Mouse (Mus musculus) hindbrain, embryonic 13.5 days (tissue): ENCODE data around the gene Myo5c. TPM values are rescaled to one million over a fixed set of nuclear protein-coding genes. Genes with fewer than 3 reads are reported as not detected.
A peak's percentile ranks its signal among the peaks of the same experiment; 100 is the strongest.

ENCODE experiments used
- ATAC-seq: fragments of 200-750 bp; cut with Nextera tagmentation; 2 replicates; pipeline ENCODE4 v1.8.0; 2017; ENCODE audit warnings: moderate TSS enrichment; ENCODE audit not compliant: low FRiP score
- H3K27ac ChIP-seq: fragments of 300-500 bp; sonication (generic); 2 replicates; pipeline ENCODE4 v1.5.1; 2015; ENCODE audit warnings: inconsistent platforms, mild to moderate bottlenecking, moderate library complexity
- H3K27me3 ChIP-seq: fragments of 300-500 bp; sonication (generic); 2 replicates; pipeline ENCODE4 v1.6.1; 2015; ENCODE audit warnings: mild to moderate bottlenecking, inconsistent platforms
- H3K36me3 ChIP-seq: fragments of 300-500 bp; sonication (generic); 2 replicates; pipeline ENCODE4 v1.6.1; 2015; ENCODE audit warnings: mild to moderate bottlenecking, inconsistent platforms
- H3K4me1 ChIP-seq: fragments of 300-500 bp; sonication (generic); replicated peaks from 2 replicates; pipeline ENCODE4 v1.6.1; 2015; ENCODE audit warnings: inconsistent platforms
- H3K4me2 ChIP-seq: fragments of 300-500 bp; sonication (generic); 2 replicates; pipeline ENCODE4 v1.6.1; 2015; ENCODE audit warnings: inconsistent platforms, mild to moderate bottlenecking, moderate library complexity
- H3K4me3 ChIP-seq: fragments of 300-500 bp; sonication (generic); 2 replicates; pipeline ENCODE4 v1.5.1; 2015; ENCODE audit warnings: mild to moderate bottlenecking, inconsistent platforms
- H3K9ac ChIP-seq: fragments of 300-500 bp; sonication (generic); 2 replicates; pipeline ENCODE4 v1.6.1; 2015; ENCODE audit warnings: mild to moderate bottlenecking, inconsistent platforms
- H3K9me3 ChIP-seq: fragments of 300-500 bp; sonication (generic); 2 replicates; pipeline ENCODE4 v1.6.1; 2016; ENCODE audit warnings: inconsistent platforms
- WGBS: fragments of 180-500 bp; shearing (Covaris S2); methylation state at CpG from one replicate; pipeline ENCODE4 v1.1.7; 2015; 5-methylcytosine and 5-hydroxymethylcytosine counted together
- polyA plus RNA-seq: library from polyadenylated mRNA; unstranded; fragments of >200 nt; fragmentation: Nextera tagmentation; extraction: Ambion mirVana; gene quantifications from 2 replicates; pipeline ENCODE4 v1.2.1, GENCODE M21; 2015

The Myo5c gene
- polyA plus RNA-seq, 1 experiment from 2014 or later, result 0.42 TPM

DNA sequence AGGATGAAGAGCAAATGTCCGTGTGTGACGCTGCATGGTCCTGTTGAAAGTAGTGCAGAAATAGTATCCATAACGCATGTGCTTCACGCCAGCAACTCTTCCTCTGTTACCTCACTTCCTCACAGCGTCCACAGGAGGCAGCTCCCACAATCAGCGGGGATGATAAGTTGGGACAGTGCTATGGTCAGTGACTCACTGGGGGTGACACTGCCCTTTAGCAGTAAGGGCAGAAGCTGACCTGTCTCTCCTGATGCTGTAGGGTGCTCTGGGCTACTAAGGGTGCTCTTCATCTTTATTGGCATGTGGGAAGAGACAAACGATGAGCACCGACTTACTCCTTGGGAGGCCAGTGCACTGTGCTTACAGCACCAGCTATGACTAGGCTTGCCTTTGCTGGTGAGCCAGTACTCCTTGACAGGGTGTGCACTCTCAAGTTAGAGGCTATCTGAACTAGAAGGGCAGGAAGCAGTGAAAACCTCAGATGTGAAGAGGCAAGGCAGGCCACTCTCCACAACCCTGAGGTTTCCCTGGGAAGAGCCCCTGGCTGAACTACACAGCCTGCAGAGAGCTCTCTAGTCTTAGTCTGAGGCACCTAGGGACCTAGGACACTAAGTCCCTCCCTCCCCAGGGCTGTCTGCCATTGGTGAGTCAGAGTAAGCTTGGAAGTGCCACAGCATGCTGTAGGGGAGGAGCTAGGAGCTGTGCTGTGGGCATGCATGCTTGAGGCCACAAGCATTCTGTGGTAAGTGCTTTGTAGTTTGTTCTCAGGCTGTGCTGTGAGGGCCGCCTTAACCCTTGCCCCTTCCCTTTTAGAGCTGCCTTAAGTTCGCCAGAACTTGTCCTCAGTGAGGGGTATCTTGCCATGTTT lies 10.2 kb upstream of the Myo5c start:
- peaks cover 31% of the 10 kb centered on the region for H3K36me3 ChIP-seq
- H3K9me3 ChIP-seq, result no peaks in the 10 kb centered on the region
- no peak overlapping the region for H3K27ac ChIP-seq
- H3K4me3 ChIP-seq, result no peak overlapping the region
- H3K4me2 ChIP-seq, result no peak overlapping the region
- H3K9ac ChIP-seq, result no peak overlapping the region
- ATAC-seq, result 0 out of 2 replicates have a peak, but pooled peaks have one; percentile 43
- 73% methylated on average over 10 of the region's 10 CpGs for WGBS
- no peaks in the 10 kb centered on the region for H3K27me3 ChIP-seq
- H3K4me1 ChIP-seq, result no peaks in the 10 kb centered on the region

DNA sequence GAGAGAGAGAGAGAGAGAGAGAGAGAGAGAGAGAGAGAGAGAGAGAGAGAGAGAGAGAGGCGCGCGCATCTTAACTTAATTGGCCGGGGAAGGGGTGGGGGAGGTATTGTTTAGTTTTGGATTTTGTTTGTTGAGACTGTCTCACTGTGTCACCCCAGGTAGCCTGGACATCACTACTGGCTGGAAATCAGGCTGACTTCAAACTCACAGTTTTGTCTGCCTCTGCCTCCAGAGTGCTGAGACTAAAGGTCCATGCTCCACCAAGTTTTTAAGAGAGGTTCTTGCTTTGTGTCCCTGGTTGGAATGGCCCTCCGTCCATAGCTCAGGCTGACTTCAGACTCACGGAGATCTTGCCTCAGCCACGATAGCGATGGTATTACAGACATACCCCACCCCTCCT lies 1.0 kb downstream of the Myo5c start:
- ATAC-seq, result no peak
- Histone ChIP-seq H3K4me3 (no peak overlapping the region), H3K36me3 (no peaks in the 10 kb centered on the region), H3K9ac (no peak overlapping the region), H3K4me1 (peaks cover 10% of the 10 kb centered on the region), H3K27ac (no peak overlapping the region), H3K4me2 (no peak overlapping the region), H3K27me3 (peaks cover 47% of the 10 kb centered on the region), H3K9me3 (no peaks in the 10 kb centered on the region)
- WGBS, result 21% methylated on average over 7 of the region's 8 CpGs

DNA sequence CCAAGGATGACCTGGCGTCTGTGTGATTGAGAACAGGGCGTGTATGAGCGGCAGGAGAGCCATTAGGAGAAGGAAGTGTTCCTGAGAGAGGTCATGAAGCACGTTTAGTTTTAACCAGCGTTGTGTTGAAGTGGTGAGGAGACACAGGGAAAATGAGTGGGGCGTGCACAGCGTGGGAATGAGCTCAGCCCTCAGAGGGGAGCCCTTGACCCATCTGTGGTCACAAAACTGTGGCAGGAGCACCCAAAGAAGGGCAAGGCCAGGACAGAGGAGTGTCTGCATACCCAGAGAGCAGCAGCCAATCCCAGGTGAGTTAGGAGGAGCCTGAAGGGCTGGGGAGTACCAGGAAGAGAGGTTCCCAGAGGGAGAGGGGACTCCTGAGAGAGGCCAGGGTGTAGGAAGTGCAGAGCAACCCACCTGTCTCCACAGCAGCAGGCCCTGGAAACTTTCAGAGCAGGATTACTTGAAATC lies 2.5 kb downstream of the Myo5c start:
- 31% methylated on average over 7 of the region's 7 CpGs for WGBS

DNA sequence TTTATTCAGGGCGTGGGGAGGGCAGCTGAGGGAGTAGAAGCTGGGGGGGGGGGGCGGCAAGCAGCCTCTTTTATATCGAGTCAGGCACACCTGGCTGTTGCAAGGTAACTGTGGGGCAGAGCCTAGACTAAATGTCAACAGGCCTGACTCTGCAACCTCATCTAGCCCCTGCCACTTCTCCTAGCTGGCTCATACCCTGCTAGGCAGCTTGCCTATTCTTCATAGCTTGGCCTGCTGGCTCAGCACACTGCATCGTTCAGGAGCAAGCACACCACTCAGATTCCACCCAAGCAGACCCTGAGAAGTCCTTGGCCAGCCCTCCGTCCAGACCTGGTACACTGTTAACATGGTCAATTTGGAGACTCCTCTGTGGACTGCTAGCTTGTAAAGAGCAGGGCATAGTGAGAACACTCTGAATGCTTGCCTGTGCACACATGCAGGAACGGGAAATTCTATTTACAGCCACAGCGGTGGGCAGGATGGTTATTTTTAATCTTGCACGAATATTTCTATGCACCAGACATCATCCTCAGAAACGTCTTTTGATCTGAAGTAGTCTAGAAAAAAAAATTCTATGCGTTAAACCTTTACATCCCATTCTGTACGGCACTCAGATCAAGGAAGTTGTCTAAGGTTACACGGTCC lies 3.3 kb downstream of the Myo5c start:
- H3K27ac ChIP-seq, result no peak overlapping the region
- H3K9me3 ChIP-seq, result no peaks in the 10 kb centered on the region
- peaks cover 47% of the 10 kb centered on the region for H3K27me3 ChIP-seq
- ATAC-seq, result no peak
- H3K4me1 ChIP-seq, result peaks cover 10% of the 10 kb centered on the region
- no peak overlapping the region for H3K4me3 ChIP-seq
- H3K9ac ChIP-seq, result no peak overlapping the region
- H3K4me2 ChIP-seq, result no peak overlapping the region
- H3K36me3 ChIP-seq, result no peaks in the 10 kb centered on the region
- WGBS, result 75% methylated on average over 12 of the region's 12 CpGs

More for the DNA sequence above, 2.5 kb downstream of the Myo5c start:
- ATAC-seq, result no peak
- no peaks in the 10 kb centered on the region for H3K9me3 ChIP-seq
- no peak overlapping the region for H3K27ac ChIP-seq
- no peak overlapping the region for H3K4me3 ChIP-seq
- H3K9ac ChIP-seq, result no peak overlapping the region
- H3K4me2 ChIP-seq, result no peak overlapping the region
- H3K4me1 ChIP-seq, result peaks cover 10% of the 10 kb centered on the region
- H3K36me3 ChIP-seq, result no peaks in the 10 kb centered on the region
- peaks cover 47% of the 10 kb centered on the region for H3K27me3 ChIP-seq

DNA sequence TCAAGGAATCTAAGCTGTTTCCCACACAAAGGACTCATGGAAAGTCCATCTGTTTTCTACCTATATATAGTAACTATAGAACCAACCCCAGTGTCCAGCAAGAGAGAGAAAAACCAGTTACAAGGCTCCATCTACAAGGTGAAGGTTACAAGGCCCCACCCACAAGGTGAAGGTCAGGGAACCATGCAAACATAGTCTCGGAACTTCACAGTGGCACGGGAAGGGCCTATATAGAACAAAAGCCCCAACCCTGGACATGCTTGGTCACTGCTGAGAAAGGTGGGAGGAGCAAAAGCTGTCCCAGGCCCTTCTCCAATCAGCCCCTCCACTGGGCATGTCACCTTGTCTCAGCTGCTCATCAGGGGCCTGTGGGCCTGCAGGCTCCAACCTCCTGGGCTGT lies 3.9 kb downstream of the Myo5c start:
- no peak overlapping the region for H3K9ac ChIP-seq
- H3K4me3 ChIP-seq, result no peak overlapping the region
- H3K4me1 ChIP-seq, result peaks cover 10% of the 10 kb centered on the region
- H3K9me3 ChIP-seq, result no peaks in the 10 kb centered on the region
- H3K27me3 ChIP-seq, result peaks cover 45% of the 10 kb centered on the region
- no peak overlapping the region for H3K27ac ChIP-seq
- 50% methylated on average over 2 of the region's 2 CpGs for WGBS
- ATAC-seq, result no peak
- H3K4me2 ChIP-seq, result no peak overlapping the region
- no peaks in the 10 kb centered on the region for H3K36me3 ChIP-seq

DNA sequence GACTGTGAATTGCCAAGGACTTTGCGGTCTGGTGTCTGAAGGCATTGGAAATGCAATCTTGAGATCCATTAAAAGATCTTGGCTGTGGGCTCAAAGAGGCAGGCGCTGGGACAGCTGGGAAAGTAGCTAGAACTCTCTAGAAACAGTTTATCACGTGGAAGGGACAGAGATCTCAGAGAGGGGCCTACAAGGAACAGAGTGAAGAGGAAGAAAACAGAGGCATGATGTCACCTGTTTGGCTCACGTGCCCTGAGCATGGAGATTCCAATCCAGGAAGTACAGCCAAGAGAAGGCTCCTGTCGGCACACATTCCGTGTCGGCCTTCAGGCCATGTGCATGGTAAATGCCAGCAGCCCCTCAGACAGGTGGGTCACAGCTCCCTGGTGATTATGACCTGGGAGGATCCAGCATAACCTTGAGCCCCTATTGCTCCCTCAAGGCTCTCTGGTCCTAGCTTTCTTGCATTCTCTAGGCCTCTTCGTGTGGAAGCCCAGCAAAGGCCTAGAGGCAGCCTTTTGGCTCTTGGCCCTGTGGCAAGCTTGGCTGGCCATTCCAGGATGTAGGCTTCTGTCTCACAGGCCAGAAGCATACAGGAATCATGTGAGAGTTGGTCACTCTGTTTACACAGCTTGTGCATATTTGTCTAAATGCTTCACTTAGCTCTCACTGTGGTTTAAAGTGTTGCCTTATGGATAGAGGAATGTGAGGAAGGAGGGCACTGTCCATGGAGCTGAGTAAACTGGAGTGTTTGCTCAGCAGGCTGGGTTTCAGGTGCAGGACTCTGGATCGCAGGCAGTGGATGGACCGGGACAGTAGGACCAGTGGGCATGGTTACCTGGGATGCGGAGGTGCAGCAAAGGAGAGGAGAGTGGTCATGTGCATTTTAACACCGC lies 4.8 kb downstream of the Myo5c start:
- Histone ChIP-seq H3K4me2 (no peak overlapping the region), H3K9ac (no peak overlapping the region), H3K27me3 (peaks cover 35% of the 10 kb centered on the region), H3K4me1 (peaks cover 8% of the 10 kb centered on the region), H3K9me3 (no peaks in the 10 kb centered on the region), H3K27ac (no peak overlapping the region), H3K36me3 (no peaks in the 10 kb centered on the region), H3K4me3 (no peak overlapping the region)
- ATAC-seq, result no peak
- 89% methylated on average over 12 of the region's 12 CpGs for WGBS

DNA sequence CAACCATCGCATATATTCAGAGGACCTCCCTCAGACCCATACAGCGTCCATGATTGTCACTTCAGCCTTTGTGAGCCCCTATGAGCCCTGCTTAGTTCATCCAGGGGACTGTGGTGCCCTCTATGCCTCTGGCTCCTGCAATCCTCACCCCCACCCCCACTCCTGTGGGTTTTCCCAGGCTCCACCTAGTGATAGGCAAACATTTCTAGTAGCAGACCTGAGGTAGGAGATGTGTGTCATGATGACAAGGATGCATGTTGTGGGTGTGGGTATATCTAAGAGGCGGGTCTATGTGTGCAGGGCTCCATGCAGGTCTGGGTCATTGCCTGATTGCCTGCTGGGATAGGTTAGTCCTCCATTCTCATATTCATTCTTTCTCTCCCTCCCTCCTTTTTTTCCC lies 6.4 kb downstream of the Myo5c start:
- ATAC-seq, result no peak
- 86% methylated on average over 3 of the region's 3 CpGs for WGBS

DNA sequence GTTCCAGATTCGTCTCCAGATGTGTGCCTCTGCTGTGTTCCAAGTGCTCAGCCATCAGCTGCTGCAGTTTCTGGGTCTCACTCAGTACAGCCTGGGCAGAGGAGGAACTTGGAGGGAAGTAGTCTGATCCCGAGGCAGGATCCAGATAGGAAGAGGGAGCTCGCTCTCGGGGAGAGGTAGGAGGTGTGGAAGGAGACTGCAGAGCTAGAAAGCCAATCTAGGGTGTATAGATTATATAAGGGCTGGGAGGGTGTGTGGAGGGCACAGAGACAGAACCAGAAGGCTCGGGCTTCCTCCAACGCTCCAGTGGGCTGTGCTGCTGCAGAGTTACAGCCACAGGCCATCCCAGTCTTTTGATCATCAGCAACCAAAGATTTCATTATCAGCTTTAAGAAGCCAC lies 11.2 kb downstream of the Myo5c start:
- no peak overlapping the region for H3K9ac ChIP-seq
- H3K9me3 ChIP-seq, result no peaks in the 10 kb centered on the region
- WGBS, result 90% methylated on average over 6 of the region's 6 CpGs
- H3K27ac ChIP-seq, result no peak overlapping the region
- no peak overlapping the region for H3K4me3 ChIP-seq
- H3K27me3 ChIP-seq, result no peaks in the 10 kb centered on the region
- H3K4me2 ChIP-seq, result no peak overlapping the region
- no peak for ATAC-seq
- peaks cover 12% of the 10 kb centered on the region; the same call in 1 of the 2 replicates for H3K4me1 ChIP-seq
- no peaks in the 10 kb centered on the region for H3K36me3 ChIP-seq

More for the DNA sequence above, 6.4 kb downstream of the Myo5c start:
- Histone ChIP-seq H3K27ac (no peak overlapping the region), H3K4me1 (0 out of 2 replicates have a peak, but pooled peaks cover 1% of the 10 kb centered on the region), H3K36me3 (no peaks in the 10 kb centered on the region), H3K4me3 (no peak overlapping the region), H3K9me3 (no peaks in the 10 kb centered on the region), H3K4me2 (no peak overlapping the region), H3K9ac (no peak overlapping the region), H3K27me3 (peaks cover 20% of the 10 kb centered on the region)

DNA sequence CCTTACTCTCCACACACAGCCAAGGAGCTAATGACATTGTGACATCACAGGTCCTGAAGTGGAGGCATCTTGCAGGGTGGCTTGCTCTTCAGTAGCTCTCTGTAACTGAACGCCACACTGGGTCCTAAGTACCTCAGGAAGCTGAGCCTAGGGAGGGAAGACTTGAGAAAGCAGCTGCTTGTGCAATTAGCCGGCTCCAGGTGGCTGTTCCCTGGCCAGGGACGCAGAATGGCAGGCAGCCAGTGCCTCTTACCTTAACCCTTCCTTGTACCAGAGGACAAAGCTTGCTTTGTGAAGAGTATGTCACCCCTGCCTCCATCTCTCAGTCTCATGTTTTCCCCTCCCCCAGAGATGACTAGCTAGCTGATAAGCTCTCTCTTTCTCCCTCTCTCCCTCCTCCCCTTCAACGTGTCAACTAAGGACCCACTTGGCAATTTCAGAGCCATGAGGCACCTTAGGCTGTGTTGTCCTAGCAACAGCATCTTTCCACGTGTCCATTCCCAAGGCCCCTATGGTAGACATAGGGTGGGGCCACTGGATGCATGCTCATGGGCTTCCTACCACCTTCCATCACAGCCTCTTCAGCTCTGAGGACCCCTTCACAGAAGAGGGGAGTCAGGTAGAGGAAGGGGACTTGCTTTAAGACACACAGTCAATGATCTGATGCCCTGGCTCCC lies 12.0 kb downstream of the Myo5c start:
- H3K27me3 ChIP-seq, result no peaks in the 10 kb centered on the region
- no peaks in the 10 kb centered on the region for H3K9me3 ChIP-seq
- WGBS, result 38% methylated on average over 5 of the region's 5 CpGs
- ATAC-seq, result peak; percentile 39; the same call in 1 of the 2 replicates
- no peaks in the 10 kb centered on the region for H3K36me3 ChIP-seq
- H3K4me1 ChIP-seq, result peaks cover 12% of the 10 kb centered on the region; the same call in 1 of the 2 replicates
- no peak overlapping the region for H3K4me2 ChIP-seq
- no peak overlapping the region for H3K9ac ChIP-seq
- H3K27ac ChIP-seq, result no peak overlapping the region; the same call in 1 of the 2 replicates
- no peak overlapping the region for H3K4me3 ChIP-seq

DNA sequence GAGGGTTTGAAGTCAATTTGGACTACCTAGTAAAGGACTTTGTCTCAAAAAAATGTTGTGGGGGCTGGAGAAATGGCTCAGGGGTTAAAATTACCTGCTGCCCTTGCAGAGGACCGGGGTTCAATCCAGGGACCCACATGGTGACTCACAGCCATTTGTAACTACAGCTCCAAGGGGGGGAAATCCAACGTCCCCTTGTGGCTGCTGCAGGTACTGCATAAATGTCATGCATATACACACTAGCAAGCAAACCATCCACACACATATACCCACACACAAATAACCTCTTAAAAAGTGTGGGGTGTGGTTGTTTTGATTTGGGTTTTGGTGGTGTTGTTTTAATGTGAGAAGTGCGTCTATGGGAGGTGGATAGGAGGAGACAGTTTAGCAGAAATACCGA lies 12.7 kb downstream of the Myo5c start:
- Histone ChIP-seq H3K9me3 (no peaks in the 10 kb centered on the region), H3K27me3 (no peaks in the 10 kb centered on the region), H3K9ac (no peak overlapping the region), H3K27ac (no peak overlapping the region), H3K36me3 (no peaks in the 10 kb centered on the region), H3K4me1 (peaks cover 12% of the 10 kb centered on the region; the same call in 1 of the 2 replicates), H3K4me3 (no peak overlapping the region), H3K4me2 (no peak overlapping the region)
- no peak for ATAC-seq
- 84% methylated on average over 4 of the region's 4 CpGs for WGBS

DNA sequence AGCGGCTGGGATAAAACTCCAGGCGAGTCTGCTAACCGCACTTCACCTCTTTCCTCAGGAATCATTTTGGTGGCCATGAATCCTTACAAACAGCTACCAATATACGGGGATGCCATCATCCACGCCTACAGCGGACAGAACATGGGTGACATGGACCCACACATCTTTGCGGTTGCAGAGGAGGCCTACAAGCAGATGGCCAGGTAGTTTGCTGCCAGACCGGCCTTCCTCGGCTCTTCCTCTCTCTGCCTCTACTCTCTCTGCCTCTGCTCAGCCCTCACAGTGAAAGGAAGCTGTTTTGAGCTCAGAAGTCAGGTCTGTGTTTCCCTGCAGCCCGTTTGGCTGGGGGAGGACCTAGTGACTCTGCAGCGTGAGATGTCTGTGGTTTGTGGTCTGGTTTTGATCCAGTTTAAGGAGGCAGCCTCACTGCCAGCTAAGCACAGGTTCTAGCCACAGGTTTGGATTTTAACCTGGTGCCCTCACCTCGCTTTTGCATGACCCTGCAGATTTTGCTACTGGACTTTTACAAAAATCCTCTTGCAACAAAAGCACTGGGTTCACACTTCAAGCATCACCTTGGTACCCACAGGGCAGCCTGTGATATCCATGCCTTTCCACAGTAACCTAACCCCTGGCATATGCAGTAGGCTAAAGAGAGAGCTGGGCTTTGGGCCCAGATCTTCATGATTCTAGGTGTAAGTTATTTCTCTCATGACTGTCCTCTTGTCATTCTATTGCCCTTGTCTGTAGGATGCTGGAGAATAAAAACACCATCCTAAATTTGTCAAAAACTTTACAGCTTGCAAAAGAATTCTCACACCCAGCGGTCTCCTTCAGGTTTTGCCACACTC lies 14.5 kb downstream of the Myo5c start:
- H3K4me1 ChIP-seq, result peaks cover 12% of the 10 kb centered on the region; the same call in 1 of the 2 replicates
- no peaks in the 10 kb centered on the region for H3K9me3 ChIP-seq
- 90% methylated on average over 13 of the region's 13 CpGs for WGBS
- H3K27ac ChIP-seq, result no peak overlapping the region
- ATAC-seq, result no peak
- H3K4me3 ChIP-seq, result no peak overlapping the region
- H3K36me3 ChIP-seq, result no peaks in the 10 kb centered on the region
- H3K4me2 ChIP-seq, result no peak overlapping the region
- no peaks in the 10 kb centered on the region for H3K27me3 ChIP-seq
- H3K9ac ChIP-seq, result no peak overlapping the region
